Mouse (Mus musculus) kidney, postnatal 10 days (tissue): ENCODE measurements at regions not wholly inside any gene's neighbourhood (a gene's known extent, or its start where the extent isn't known, plus 50 kb on each side); places are given as distances from the start of the nearest gene placed in this dataset.

Experiments
- DNase-seq: peaks from one replicate; pipeline ENCODE4 v3.0.0; 2021; ENCODE audit warnings: mixed read lengths

- DNase-seq: no peak
These were observed 343.2 kb upstream of the Fam98a start for GRCm38 (mm10) chr17:75894934-75895333.

- DNase-seq: no peak
These were observed 341.8 kb upstream of the Fam98a start for GRCm38 (mm10) chr17:75893559-75893958.

GRCm38 (mm10) chr17:75892156-75892555 lies 340.4 kb upstream of the Fam98a start:
- no peak for DNase-seq

- no peak for DNase-seq
These were observed 339.8 kb upstream of the Fam98a start for GRCm38 (mm10) chr17:75891564-75891963.

GRCm38 (mm10) chr17:75877848-75878247 lies 326.1 kb upstream of the Fam98a start:
- DNase-seq: peak; percentile 8

- DNase-seq: no peak
These were observed 325.1 kb upstream of the Fam98a start for GRCm38 (mm10) chr17:75876895-75877294.

- no peak for DNase-seq
These were observed 322.8 kb upstream of the Fam98a start for GRCm38 (mm10) chr17:75874535-75874934.

GRCm38 (mm10) chr17:75870492-75870891 lies 318.7 kb upstream of the Fam98a start:
- no peak for DNase-seq

GRCm38 (mm10) chr17:75857015-75857414 lies 305.3 kb upstream of the Fam98a start:
- no peak for DNase-seq

- DNase-seq: no peak
These were observed 264.4 kb upstream of the Fam98a start for GRCm38 (mm10) chr17:75815997-75816626.

- DNase-seq: no peak
These were observed 260.4 kb upstream of the Fam98a start for GRCm38 (mm10) chr17:75812163-75812562.

- DNase-seq: no peak
These were observed 257.0 kb upstream of the Fam98a start for GRCm38 (mm10) chr17:75808524-75809326.

- no peak for DNase-seq
These were observed 256.3 kb upstream of the Fam98a start for GRCm38 (mm10) chr17:75808025-75808424.

GRCm38 (mm10) chr17:75804358-75804757 lies 252.6 kb upstream of the Fam98a start:
- DNase-seq: no peak

- no peak for DNase-seq
These were observed 244.6 kb upstream of the Fam98a start for GRCm38 (mm10) chr17:75796380-75796779.

GRCm38 (mm10) chr17:75795772-75796171 lies 244.0 kb upstream of the Fam98a start:
- no peak for DNase-seq

GRCm38 (mm10) chr17:75779770-75780169 lies 228.0 kb upstream of the Fam98a start:
- peak; percentile 21 for DNase-seq

GRCm38 (mm10) chr17:75776611-75777010 lies 224.9 kb upstream of the Fam98a start:
- peak; percentile 14 for DNase-seq

GRCm38 (mm10) chr17:75775518-75775917 lies 223.8 kb upstream of the Fam98a start:
- DNase-seq: no peak

- no peak for DNase-seq
These were observed 221.1 kb upstream of the Fam98a start for GRCm38 (mm10) chr17:75772861-75773260.

- no peak for DNase-seq
These were observed 216.9 kb upstream of the Fam98a start for GRCm38 (mm10) chr17:75768654-75769053.

GRCm38 (mm10) chr17:75763391-75763790 lies 211.6 kb upstream of the Fam98a start:
- no peak for DNase-seq

GRCm38 (mm10) chr17:75756487-75756886 lies 204.7 kb upstream of the Fam98a start:
- DNase-seq: no peak

- no peak for DNase-seq
These were observed 164.7 kb upstream of the Fam98a start for GRCm38 (mm10) chr17:75716458-75716857.
